Comparison of ENCODE assay signal across 24 mouse cellular contexts in the genomic region with DNA sequence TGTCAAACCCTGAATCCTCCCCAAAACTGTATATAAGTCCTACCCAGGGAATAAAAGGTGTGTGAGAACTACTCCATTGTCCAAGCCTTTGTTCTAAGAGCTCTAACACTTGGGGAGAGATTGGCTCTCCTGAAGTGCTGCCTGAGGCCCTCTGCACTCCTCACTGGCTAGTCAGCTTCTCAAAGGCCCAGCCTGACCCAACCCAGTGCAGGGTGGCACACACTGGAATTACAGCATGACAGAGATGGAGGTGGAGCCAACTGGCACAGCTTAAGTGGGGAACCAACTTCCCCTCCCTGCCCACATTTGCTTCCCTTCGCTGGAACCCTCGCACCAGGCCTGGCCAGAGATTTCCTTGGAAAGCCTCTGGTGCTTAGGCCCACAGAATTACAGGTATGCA. TPM values are rescaled to one million over a fixed set of nuclear protein-coding genes. Genes with fewer than 3 reads are reported as not detected.
DNase-seq lines count a peak whose midpoint lies in the region; ATAC-seq lines count a peak whose summit lies in the region.
"Had no signal": no experiment of that assay in that cellular context is flagged by ENCODE, and none has a peak within 500 bp of the region (broad histone marks: within the 10 kb centered on the region; RNA-seq: fewer than 3 reads in every experiment).

No protein-coding gene starts in this region.

- DNase-seq in lung, postnatal 25 days (ENCODE audit: low spot score), result no peak
- no peak for DNase-seq in midbrain, embryonic 11.5 days (ENCODE audit: low spot score, missing footprints)
- DNase-seq: adrenal gland, adult 8-10 months; adrenal gland, postnatal 14 days; adrenal gland, postnatal 36 days; cerebellum, adult 11-12 months; cerebellum, adult 2 months; cerebellum, adult 9-10 months; cerebellum, postnatal 10 days; cerebellum, postnatal 25 days had no signal

- no peaks in the 10 kb centered on the region; the same call in 1 of the 2 replicates for H3K9me3 ChIP-seq in lung, embryonic 16.5 days (ENCODE audit: control insufficient read depth, low read length)
- no peaks in the 10 kb centered on the region for H3K9me3 ChIP-seq in midbrain, embryonic 13.5 days
- H3K9me3 ChIP-seq in midbrain, embryonic 11.5 days (ENCODE audit: control insufficient read depth, low read length), result no peaks in the 10 kb centered on the region
- no peaks in the 10 kb centered on the region for H3K9me3 ChIP-seq in limb, embryonic 15.5 days
- no peaks in the 10 kb centered on the region for H3K9me3 ChIP-seq in hindbrain, embryonic 16.5 days (ENCODE audit: control insufficient read depth, low read length)
- H3K9me3 ChIP-seq: embryonic facial prominence, embryonic 10.5 days had no signal

- 61% methylated on average over 2 of the region's 2 CpGs for WGBS in lung, embryonic 16.5 days
- 74% methylated on average over 2 of the region's 2 CpGs for WGBS in midbrain, embryonic 13.5 days
- 51% methylated on average over 2 of the region's 2 CpGs for WGBS in midbrain, embryonic 11.5 days
- 64% methylated on average over 2 of the region's 2 CpGs for WGBS in limb, embryonic 15.5 days
- WGBS in hindbrain, embryonic 16.5 days, result 80% methylated on average over 2 of the region's 2 CpGs

- peak; percentile 62; the same call in 1 of the 2 replicates for ATAC-seq in lung, embryonic 16.5 days (ENCODE audit: low read depth)
- 0 out of 2 replicates have a peak, but pooled peaks have one; percentile 55 for ATAC-seq in midbrain, embryonic 13.5 days
- no peak for ATAC-seq in midbrain, embryonic 11.5 days (ENCODE audit: low FRiP score)
- ATAC-seq in limb, embryonic 15.5 days (ENCODE audit: insufficient number of reproducible peaks, low FRiP score, low TSS enrichment, low read depth), result peak; percentile 24; the same call in 1 of the 2 replicates
- no peak for ATAC-seq in hindbrain, embryonic 16.5 days
- ATAC-seq: activated CD4-positive, CD25-positive, alpha-beta regulatory T cell, adult 4 months; forebrain, embryonic 14.5 days; forebrain, embryonic 16.5 days had no signal

- no peak overlapping the region for H3K4me3 ChIP-seq in lung, embryonic 16.5 days (ENCODE audit: low read length)
- no peak overlapping the region for H3K4me3 ChIP-seq in midbrain, embryonic 13.5 days (replicated peaks)
- no peak overlapping the region for H3K4me3 ChIP-seq in midbrain, embryonic 11.5 days (ENCODE audit: low read depth, low read length)
- no peak overlapping the region for H3K4me3 ChIP-seq in limb, embryonic 15.5 days
- no peak overlapping the region for H3K4me3 ChIP-seq in hindbrain, embryonic 16.5 days (ENCODE audit: low read length)
- H3K4me3 ChIP-seq: embryonic facial prominence, embryonic 10.5 days; embryonic facial prominence, embryonic 12.5 days had no signal

- H3K4me2 ChIP-seq in lung, embryonic 16.5 days (ENCODE audit: low read depth, low read length), result no peak overlapping the region
- H3K4me2 ChIP-seq in midbrain, embryonic 13.5 days (replicated peaks), result no peak overlapping the region
- no peak overlapping the region for H3K4me2 ChIP-seq in midbrain, embryonic 11.5 days
- H3K4me2 ChIP-seq in limb, embryonic 15.5 days, result no peak overlapping the region
- H3K4me2 ChIP-seq in hindbrain, embryonic 16.5 days (ENCODE audit: low read length), result no peak overlapping the region
- H3K4me2 ChIP-seq: embryonic facial prominence, embryonic 12.5 days had no signal

- no peaks in the 10 kb centered on the region for H3K4me1 ChIP-seq in lung, embryonic 16.5 days (replicated peaks; ENCODE audit: control insufficient read depth, insufficient read depth, low read length)
- H3K4me1 ChIP-seq in midbrain, embryonic 13.5 days (replicated peaks), result no peaks in the 10 kb centered on the region
- no peaks in the 10 kb centered on the region for H3K4me1 ChIP-seq in midbrain, embryonic 11.5 days (ENCODE audit: control insufficient read depth, insufficient read depth, low read length)
- H3K4me1 ChIP-seq in limb, embryonic 15.5 days, result no peaks in the 10 kb centered on the region
- no peaks in the 10 kb centered on the region for H3K4me1 ChIP-seq in hindbrain, embryonic 16.5 days (ENCODE audit: control insufficient read depth, insufficient read depth, low read depth, low read length)
- H3K4me1 ChIP-seq: embryonic facial prominence, embryonic 10.5 days; embryonic facial prominence, embryonic 12.5 days had no signal

- H3K36me3 ChIP-seq in lung, embryonic 16.5 days (ENCODE audit: control insufficient read depth, insufficient read depth, low read length), result no peaks in the 10 kb centered on the region
- no peaks in the 10 kb centered on the region for H3K36me3 ChIP-seq in midbrain, embryonic 13.5 days
- no peaks in the 10 kb centered on the region for H3K36me3 ChIP-seq in midbrain, embryonic 11.5 days (ENCODE audit: control insufficient read depth, insufficient read depth, low read length)
- no peaks in the 10 kb centered on the region for H3K36me3 ChIP-seq in limb, embryonic 15.5 days
- H3K36me3 ChIP-seq in hindbrain, embryonic 16.5 days (ENCODE audit: control insufficient read depth, insufficient read depth, low read length), result no peaks in the 10 kb centered on the region
- H3K36me3 ChIP-seq: embryonic facial prominence, embryonic 10.5 days; embryonic facial prominence, embryonic 12.5 days; G1E had no signal

- no peaks in the 10 kb centered on the region for H3K27me3 ChIP-seq in lung, embryonic 16.5 days (ENCODE audit: control insufficient read depth, insufficient read depth, low read depth, low read length)
- no peaks in the 10 kb centered on the region for H3K27me3 ChIP-seq in midbrain, embryonic 13.5 days
- no peaks in the 10 kb centered on the region for H3K27me3 ChIP-seq in midbrain, embryonic 11.5 days (ENCODE audit: control insufficient read depth, insufficient read depth, low read length)
- H3K27me3 ChIP-seq in limb, embryonic 15.5 days, result no peaks in the 10 kb centered on the region
- H3K27me3 ChIP-seq in hindbrain, embryonic 16.5 days (replicated peaks; ENCODE audit: control insufficient read depth, insufficient read depth, low read length), result no peaks in the 10 kb centered on the region
- H3K27me3 ChIP-seq: embryonic facial prominence, embryonic 12.5 days; Patski had no signal

- H3K27ac ChIP-seq in lung, embryonic 16.5 days (ENCODE audit: low read length), result no peak overlapping the region
- no peak overlapping the region for H3K27ac ChIP-seq in midbrain, embryonic 13.5 days
- no peak overlapping the region for H3K27ac ChIP-seq in midbrain, embryonic 11.5 days (ENCODE audit: low read depth, low read length)
- no peak overlapping the region for H3K27ac ChIP-seq in limb, embryonic 15.5 days
- no peak overlapping the region for H3K27ac ChIP-seq in hindbrain, embryonic 16.5 days (ENCODE audit: low read depth, low read length)
- H3K27ac ChIP-seq: embryonic facial prominence, embryonic 10.5 days; embryonic facial prominence, embryonic 12.5 days had no signal

- H3K9ac ChIP-seq in lung, embryonic 16.5 days (ENCODE audit: low read length), result no peak overlapping the region
- no peak overlapping the region for H3K9ac ChIP-seq in midbrain, embryonic 13.5 days (replicated peaks)
- no peak overlapping the region for H3K9ac ChIP-seq in midbrain, embryonic 11.5 days (ENCODE audit: low read length)
- H3K9ac ChIP-seq in limb, embryonic 15.5 days, result no peak overlapping the region
- no peak overlapping the region for H3K9ac ChIP-seq in hindbrain, embryonic 16.5 days (ENCODE audit: low read depth, low read length)
- H3K9ac ChIP-seq: embryonic facial prominence, embryonic 12.5 days had no signal

RNA-seq across cellular contexts. Expression of gene Slco1a4, which starts 42.2 kb away (rescaled TPM):
- 0.39 TPM in 1 of 2 replicates, not detected in the other for polyA plus RNA-seq in lung, embryonic 16.5 days (2015; fragmentation: Nextera tagmentation; extraction: Ambion mirVana)
- 0.59 and 1.0 TPM in 2 replicates for polyA plus RNA-seq in midbrain, embryonic 13.5 days (2015; fragmentation: Nextera tagmentation; extraction: Ambion mirVana)
- not detected in 2 replicates for polyA plus RNA-seq in midbrain, embryonic 11.5 days (2014; fragmentation: Nextera tagmentation; extraction: Ambion mirVana)
- polyA plus RNA-seq in limb, embryonic 15.5 days (2015; fragmentation: Nextera tagmentation; extraction: Ambion mirVana), result 0.06 and 0.20 TPM in 2 replicates
- polyA plus RNA-seq in hindbrain, embryonic 16.5 days (2015; fragmentation: Nextera tagmentation; extraction: Ambion mirVana), result 4.9 and 8.0 TPM in 2 replicates
- polyA plus RNA-seq: C2C12; embryonic facial prominence, embryonic 10.5 days; embryonic facial prominence, embryonic 12.5 days; forebrain, embryonic 11.5 days; G1E had no signal

RNA-seq across cellular contexts. Expression of gene Slco1a1, which starts 48.6 kb away (rescaled TPM):
- not detected in 2 replicates for polyA plus RNA-seq in lung, embryonic 16.5 days (2015; fragmentation: Nextera tagmentation; extraction: Ambion mirVana)
- not detected in 2 replicates for polyA plus RNA-seq in midbrain, embryonic 13.5 days (2015; fragmentation: Nextera tagmentation; extraction: Ambion mirVana)
- not detected in 2 replicates for polyA plus RNA-seq in midbrain, embryonic 11.5 days (2014; fragmentation: Nextera tagmentation; extraction: Ambion mirVana)
- not detected in 2 replicates for polyA plus RNA-seq in limb, embryonic 15.5 days (2015; fragmentation: Nextera tagmentation; extraction: Ambion mirVana)
- not detected in 2 replicates for polyA plus RNA-seq in hindbrain, embryonic 16.5 days (2015; fragmentation: Nextera tagmentation; extraction: Ambion mirVana)
- polyA plus RNA-seq: activated CD4-positive, CD25-positive, alpha-beta regulatory T cell, adult 4 months; C2C12; cerebellum, adult 2 months; embryonic facial prominence, embryonic 10.5 days; embryonic facial prominence, embryonic 12.5 days; embryonic facial prominence, embryonic 14.5 days; forebrain, embryonic 11.5 days; forebrain, embryonic 14.5 days; forebrain, embryonic 16.5 days; G1E had no signal

Comparison
In these comparisons a context has a peak if more than half of its experiments do, and no peak if none do; other contexts are left out.
1. ATAC-seq: peak in lung, embryonic 16.5 days (single experiment), midbrain, embryonic 13.5 days (single experiment) and limb, embryonic 15.5 days (single experiment); none in midbrain, embryonic 11.5 days (single experiment) and hindbrain, embryonic 16.5 days (single experiment).